In genomic region chr16:28491711-28492110, GRCm38 (mm10) we compare ENCODE assay signal across 14 mouse cellular contexts.
A peak's percentile ranks its signal among the peaks of the same experiment; 100 is the strongest.
DNase-seq lines count a peak whose midpoint lies in the region; ATAC-seq and TF ChIP-seq lines count a peak whose summit lies in the region.
"Had no signal": no experiment of that assay in that cellular context is flagged by ENCODE, and none has a peak within 500 bp of the region (broad histone marks: within the 10 kb centered on the region; RNA-seq: fewer than 3 reads in every experiment).

No protein-coding gene starts in this region.

- TF ChIP-seq EP300 in liver, postnatal 0 days (IDR thresholded peaks at IDR 0.05; ENCODE audit: low read depth) = no peak

- peak overlapping the region; percentile 50; the same call in 1 of the 2 replicates for H3K27ac ChIP-seq in left cerebral cortex, adult 2 months
- H3K27ac ChIP-seq in forebrain, embryonic 15.5 days (replicated peaks) = peak overlapping the region; percentile 35; the same call in 1 of the 2 replicates
- no peak overlapping the region for H3K27ac ChIP-seq in neural tube, embryonic 15.5 days (replicated peaks)
- no peak overlapping the region for H3K27ac ChIP-seq in liver, postnatal 0 days (ENCODE audit: low read depth)
- H3K27ac ChIP-seq: intestine, embryonic 15.5 days; limb, embryonic 15.5 days; midbrain, embryonic 10.5 days; stomach, embryonic 15.5 days had no signal

- H3K4me3 ChIP-seq in left cerebral cortex, adult 2 months = no peak overlapping the region
- no peak overlapping the region for H3K4me3 ChIP-seq in forebrain, embryonic 15.5 days
- no peak overlapping the region for H3K4me3 ChIP-seq in neural tube, embryonic 15.5 days (replicated peaks)
- H3K4me3 ChIP-seq in liver, postnatal 0 days (ENCODE audit: low read depth, low read length) = no peak overlapping the region
- H3K4me3 ChIP-seq: intestine, embryonic 15.5 days; limb, embryonic 15.5 days; midbrain, embryonic 10.5 days; stomach, embryonic 15.5 days had no signal

- 0 out of 2 replicates have a peak, but pooled peaks have one; percentile 19 for ATAC-seq in forebrain, embryonic 15.5 days (replicated peaks)
- ATAC-seq in neural tube, embryonic 15.5 days (ENCODE audit: low FRiP score) = no peak
- no peak for ATAC-seq in liver, postnatal 0 days
- ATAC-seq: intestine, embryonic 15.5 days; Patski had no signal

- peak; percentile 10 for DNase-seq in embryo, embryonic 10.5 days (ENCODE audit: low spot score)
- DNase-seq in embryo, embryonic 11 days = no peak
- DNase-seq in left cerebral cortex, adult 2 months (ENCODE audit: extremely low spot score in 1 of 2, low spot score in 2 of 2) = no peak
- no peak for DNase-seq in left cerebral cortex, adult 8-10 months (ENCODE audit: low spot score in 2 of 2)
- no peak for DNase-seq in gastrocnemius, postnatal 25 days
- DNase-seq in liver, postnatal 0 days = no peak

- no peak overlapping the region for H3K9ac ChIP-seq in forebrain, embryonic 15.5 days (replicated peaks)
- H3K9ac ChIP-seq in neural tube, embryonic 15.5 days (replicated peaks) = no peak overlapping the region
- H3K9ac ChIP-seq in liver, postnatal 0 days (replicated peaks) = no peak overlapping the region
- H3K9ac ChIP-seq: intestine, embryonic 15.5 days; limb, embryonic 15.5 days; stomach, embryonic 15.5 days had no signal

- TF ChIP-seq CTCF in left cerebral cortex, adult 2 months (IDR thresholded peaks at IDR 0.05) = no peak
- TF ChIP-seq CTCF in liver, postnatal 0 days (IDR thresholded peaks at IDR 0.05; ENCODE audit: low read depth) = no peak

- intact Hi-C loops in left cerebral cortex, adult 2 months (cut with DNase I) = loop anchor here (2.0 to 5.0 kb wide), 5 partner anchors 45 to 1023 kb away; no protein-coding TSS in a partner anchor

- H3K9me3 ChIP-seq in forebrain, embryonic 15.5 days = no peaks in the 10 kb centered on the region
- H3K9me3 ChIP-seq in neural tube, embryonic 15.5 days (replicated peaks) = no peaks in the 10 kb centered on the region
- H3K9me3 ChIP-seq in liver, postnatal 0 days (ENCODE audit: low read length) = no peaks in the 10 kb centered on the region
- H3K9me3 ChIP-seq: intestine, embryonic 15.5 days; limb, embryonic 15.5 days; midbrain, embryonic 10.5 days; stomach, embryonic 15.5 days had no signal

- peaks cover 19% of the 10 kb centered on the region for H3K4me1 ChIP-seq in forebrain, embryonic 15.5 days
- H3K4me1 ChIP-seq in neural tube, embryonic 15.5 days = peaks cover 11% of the 10 kb centered on the region; the same call in 1 of the 2 replicates
- no peaks in the 10 kb centered on the region for H3K4me1 ChIP-seq in liver, postnatal 0 days (ENCODE audit: insufficient read depth)
- H3K4me1 ChIP-seq: intestine, embryonic 15.5 days; limb, embryonic 15.5 days; midbrain, embryonic 10.5 days; stomach, embryonic 15.5 days had no signal

- WGBS in forebrain, embryonic 15.5 days = 8% methylated on average over 6 of the region's 6 CpGs
- 13% methylated on average over 6 of the region's 6 CpGs for WGBS in neural tube, embryonic 15.5 days
- 55% methylated on average over 6 of the region's 6 CpGs for WGBS in liver, postnatal 0 days (ENCODE audit: insufficient replicate concordance)

- H3K27me3 ChIP-seq in forebrain, embryonic 15.5 days = no peaks in the 10 kb centered on the region
- H3K27me3 ChIP-seq in neural tube, embryonic 15.5 days (replicated peaks) = no peaks in the 10 kb centered on the region
- H3K27me3 ChIP-seq in liver, postnatal 0 days (ENCODE audit: insufficient read depth, low read length) = no peaks in the 10 kb centered on the region
- H3K27me3 ChIP-seq: stomach, embryonic 15.5 days had no signal

- H3K4me2 ChIP-seq in forebrain, embryonic 15.5 days (replicated peaks) = peak overlapping the region; percentile 22; the same call in 1 of the 2 replicates
- 0 out of 2 replicates have a peak overlapping the region, but pooled peaks have one; percentile 22 for H3K4me2 ChIP-seq in neural tube, embryonic 15.5 days
- no peak overlapping the region for H3K4me2 ChIP-seq in liver, postnatal 0 days (ENCODE audit: low read depth, low read length)
- H3K4me2 ChIP-seq: heart, embryonic 11.5 days; intestine, embryonic 15.5 days; limb, embryonic 15.5 days; stomach, embryonic 15.5 days had no signal

- no peaks in the 10 kb centered on the region for H3K36me3 ChIP-seq in forebrain, embryonic 15.5 days
- no peaks in the 10 kb centered on the region for H3K36me3 ChIP-seq in neural tube, embryonic 15.5 days
- H3K36me3 ChIP-seq in liver, postnatal 0 days (replicated peaks; ENCODE audit: insufficient read depth, low read length) = no peaks in the 10 kb centered on the region
- H3K36me3 ChIP-seq: intestine, embryonic 15.5 days; limb, embryonic 15.5 days; midbrain, embryonic 10.5 days; stomach, embryonic 15.5 days had no signal

Comparison
In these comparisons a context has a peak if more than half of its experiments do, and no peak if none do; other contexts are left out.
1. H3K27ac ChIP-seq: peak in left cerebral cortex, adult 2 months (single experiment) and forebrain, embryonic 15.5 days (single experiment); none in neural tube, embryonic 15.5 days (single experiment) and liver, postnatal 0 days (single experiment).